Mouse (Mus musculus) cerebellum, postnatal 10 days (tissue): ENCODE results near the gene Fam129b.

Experiments
- DNase-seq, 2 experiments: peaks; one replicate each; pipeline ENCODE4 v3.0.0; 2021; ENCODE audit warnings: mixed read lengths in 2 of 2

Gene Fam129b

DNA sequence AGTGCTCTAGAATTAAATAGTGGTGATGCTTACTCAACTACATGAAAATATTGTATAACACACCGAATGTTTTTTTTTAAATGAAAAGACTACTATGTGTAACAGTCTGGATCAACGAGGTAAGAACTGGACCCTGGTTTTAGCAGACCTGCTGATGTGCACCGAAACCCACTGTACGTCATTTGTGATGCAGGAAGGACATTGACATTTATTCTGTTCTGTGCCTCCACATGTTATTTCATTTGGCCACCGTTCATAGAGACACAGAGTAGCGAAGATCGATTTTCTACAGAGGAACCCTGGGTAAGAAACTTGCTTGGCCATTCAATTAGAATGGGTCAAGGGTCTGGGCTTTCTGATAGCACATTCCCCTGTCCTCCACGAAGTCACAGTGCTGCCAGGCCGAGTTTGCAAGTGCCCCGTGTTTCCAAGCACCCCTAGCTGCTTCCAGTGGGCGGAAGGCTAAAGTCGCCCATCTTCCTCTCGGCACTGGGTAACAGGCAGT lies 90.3 kb downstream of the Fam129b start:
- DNase-seq: no peak

DNA sequence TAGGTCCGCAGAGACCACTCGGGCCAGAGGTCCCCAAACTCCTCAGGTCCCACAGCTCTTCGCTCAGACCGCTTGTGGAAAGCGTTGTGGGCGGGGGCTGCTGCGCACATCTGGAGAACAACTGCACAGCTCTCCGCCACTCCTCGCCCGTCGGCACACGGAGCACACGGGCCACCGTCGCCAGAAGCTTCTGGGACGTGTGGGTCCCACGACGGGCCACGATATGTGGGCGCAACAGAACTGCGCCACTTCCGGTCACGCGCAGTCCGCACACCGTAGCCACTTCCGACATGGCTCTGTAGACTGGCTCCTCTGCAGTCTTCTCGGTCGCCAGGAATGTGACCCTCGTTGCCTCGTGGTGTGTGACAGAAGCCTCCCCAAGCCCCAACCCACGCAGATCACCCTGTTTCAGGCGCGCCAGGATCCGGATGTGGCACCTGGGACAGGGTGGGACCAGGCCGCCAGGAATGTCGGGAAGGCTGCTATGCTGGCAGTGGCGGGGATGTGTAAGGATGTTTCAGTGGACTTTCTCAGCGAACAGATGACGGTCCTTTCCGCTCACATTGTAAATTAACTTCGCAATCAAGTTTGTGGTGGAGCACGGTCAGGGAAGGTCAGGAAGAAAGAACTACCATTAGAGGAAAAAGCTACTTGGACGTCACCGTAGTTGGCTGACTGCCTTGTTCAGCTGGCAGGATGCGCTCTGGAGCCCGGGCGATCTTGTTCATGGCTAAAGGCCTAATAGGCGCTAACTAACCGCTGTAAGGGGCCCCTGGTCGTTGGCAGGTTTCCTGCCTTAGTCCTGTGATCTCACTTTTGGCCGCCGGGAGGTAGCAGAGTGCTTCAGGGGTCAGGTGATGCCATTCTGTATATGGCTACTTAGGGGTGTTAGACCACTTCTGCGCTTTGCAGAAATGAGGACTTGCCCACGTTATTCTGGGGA lies 91.0 kb downstream of the Fam129b start:
- DNase-seq: peak; percentile 92 to 93

DNA sequence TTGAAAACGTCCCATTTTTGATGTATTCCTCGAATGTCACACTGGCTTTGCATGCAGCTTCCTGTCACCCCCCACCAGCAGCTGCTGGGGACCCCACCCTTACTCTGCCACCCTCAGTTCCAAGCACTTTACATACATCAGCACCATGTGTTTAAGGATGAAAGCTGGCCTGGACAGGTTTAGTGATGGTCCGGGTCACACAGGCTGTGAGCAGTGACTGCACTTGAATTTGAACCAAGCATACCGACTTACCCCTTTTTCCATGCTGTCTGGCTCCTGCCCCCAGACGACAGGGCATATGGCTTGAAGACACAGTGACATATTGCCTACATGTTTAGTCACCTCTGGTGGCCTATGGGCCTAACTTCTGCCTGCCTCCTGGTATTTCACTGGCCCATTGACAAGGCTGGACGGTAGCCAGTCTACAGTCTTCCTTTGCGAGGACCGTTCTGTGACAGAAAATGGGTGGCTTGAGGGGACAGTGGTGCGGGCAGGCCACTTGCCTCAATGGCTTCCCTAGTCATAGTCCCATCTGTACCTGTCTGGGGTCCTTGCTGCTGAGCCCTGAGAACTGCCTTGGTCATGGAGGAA lies 92.2 kb downstream of the Fam129b start:
- DNase-seq: peak; percentile 62 to 63

DNA sequence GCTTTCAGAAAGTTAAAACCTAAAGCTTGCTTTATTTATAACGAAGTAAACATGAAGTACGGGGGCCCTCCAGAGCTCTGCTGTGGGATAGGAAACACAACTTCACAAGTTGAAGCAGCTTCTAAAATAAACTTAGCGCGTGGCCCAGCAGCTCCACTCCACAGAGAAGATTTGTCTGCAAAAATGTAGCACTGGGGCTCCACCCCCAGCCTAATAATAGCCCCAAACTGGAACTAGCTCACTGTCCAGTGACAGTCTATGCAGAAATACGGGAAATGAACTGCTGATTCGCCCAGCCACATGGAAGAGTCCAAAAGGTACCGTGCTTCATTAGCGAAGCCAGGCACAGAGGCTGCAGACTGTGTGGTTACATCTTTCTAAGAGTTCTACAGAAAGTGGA lies 93.4 kb downstream of the Fam129b start:
- DNase-seq: no peak

DNA sequence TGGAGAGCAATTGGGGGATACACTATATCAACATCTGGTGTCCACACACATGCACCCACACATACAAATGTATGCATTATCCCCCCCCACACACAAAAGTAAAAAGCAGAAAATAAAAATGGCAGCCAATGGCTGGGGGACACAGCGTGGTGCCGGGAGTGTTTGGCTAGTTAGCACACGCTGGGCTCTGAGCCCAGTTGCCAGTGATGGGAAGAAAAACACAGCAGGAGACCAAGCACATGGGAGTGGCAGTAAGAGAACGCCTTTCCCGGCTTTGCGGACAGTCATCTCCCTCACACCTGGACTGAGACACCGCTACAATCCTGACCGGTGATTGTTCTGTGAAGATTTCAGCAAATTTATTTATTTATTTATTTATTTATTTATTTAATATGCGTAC lies 95.3 kb downstream of the Fam129b start:
- DNase-seq: peak; percentile 85 to 87

DNA sequence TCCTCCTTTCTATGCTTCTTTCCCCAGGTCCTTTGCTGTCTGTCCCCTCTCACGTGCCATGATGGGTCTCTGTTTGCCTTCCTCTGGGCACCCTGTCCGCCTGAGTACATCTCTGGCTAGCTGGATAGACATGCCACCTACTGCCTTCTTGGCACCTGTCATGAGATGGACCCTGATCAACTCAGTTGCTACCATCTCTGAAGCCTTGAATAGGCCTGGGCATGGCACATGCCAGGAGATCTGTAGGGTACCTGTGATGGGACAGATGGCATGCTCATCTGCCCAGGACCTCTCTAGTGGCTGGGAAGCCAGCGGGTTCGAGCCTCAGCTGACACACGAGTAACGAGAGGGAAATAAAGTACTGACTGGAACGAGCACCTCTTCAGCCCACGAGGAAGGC lies 98.3 kb downstream of the Fam129b start:
- peak in 1 of 2 experiments; percentile 57 for DNase-seq
